Mouse (Mus musculus) liver, adult 10 weeks (tissue): ENCODE data around the gene Smgc. TPM values are rescaled to one million over a fixed set of nuclear protein-coding genes. Genes with fewer than 3 reads are reported as not detected.

Source experiments
- polyA plus RNA-seq: library from polyadenylated mRNA; stranded (reverse); fragments of 350-450 nt; fragmentation: Illumina TruSeq; extraction: RNeasy Lipid Tissue Mini Kit (QIAGEN cat#74804); gene quantifications from one replicate; pipeline ENCODE4 v1.2.3, GENCODE M21; 2014; ENCODE audit warnings: low read depth, low replicate concordance

Smgc gene
- not detected for polyA plus RNA-seq

GRCm38 (mm10) chr15:91837965-91838364, at the start of gene Smgc:
Smgc (plus strand) TSS chr15:91838265.

Other genes with a start within 250 kb of the Smgc start
- gene Lrrk2, start 165.1 kb upstream of the Smgc start, polyA plus RNA-seq, result 4.4 TPM
- gene Cntn1, start 212.9 kb downstream of the Smgc start, polyA plus RNA-seq, result not detected